Mouse (Mus musculus) stomach, embryonic 16.5 days (tissue): ENCODE data around the gene Gar1. TPM values are rescaled to one million over a fixed set of nuclear protein-coding genes. Genes with fewer than 3 reads are reported as not detected.

ENCODE experiments used
- ATAC-seq: fragments of 200-750 bp; cut with Nextera tagmentation; 2 replicates; pipeline ENCODE4 v1.8.0; 2017; ENCODE audit warnings: moderate number of reproducible peaks, moderate TSS enrichment; ENCODE audit not compliant: insufficient read depth, low FRiP score
- H3K27ac ChIP-seq: fragments of 300-500 bp; sonication (generic); 2 replicates; pipeline ENCODE4 v1.5.1; 2014; ENCODE audit warnings: low read length
- H3K27me3 ChIP-seq: fragments of 300-500 bp; sonication (generic); 2 replicates; pipeline ENCODE4 v1.6.1; 2014; ENCODE audit warnings: low read length, control low read depth, mixed read lengths; ENCODE audit not compliant: control insufficient read depth, insufficient read depth
- H3K36me3 ChIP-seq: fragments of 300-500 bp; sonication (generic); 2 replicates; pipeline ENCODE4 v1.6.1; 2014; ENCODE audit warnings: low read length; ENCODE audit not compliant: control insufficient read depth, insufficient read depth
- H3K4me1 ChIP-seq: fragments of 300-500 bp; sonication (generic); 2 replicates; pipeline ENCODE4 v1.6.1; 2014; ENCODE audit warnings: low read length, control low read depth, mixed read lengths; ENCODE audit not compliant: control insufficient read depth, insufficient read depth
- H3K4me2 ChIP-seq: fragments of 300-500 bp; sonication (generic); 2 replicates; pipeline ENCODE4 v1.6.1; 2014; ENCODE audit warnings: low read depth, low read length, mixed read lengths
- H3K4me3 ChIP-seq: fragments of 300-500 bp; sonication (generic); replicated peaks from 2 replicates; pipeline ENCODE4 v1.5.1; 2014; ENCODE audit warnings: mild to moderate bottlenecking, low read length
- H3K9ac ChIP-seq: fragments of 300-500 bp; sonication (generic); 2 replicates; pipeline ENCODE4 v1.6.1; 2014; ENCODE audit warnings: low read length
- H3K9me3 ChIP-seq: fragments of 300-500 bp; sonication (generic); replicated peaks from 2 replicates; pipeline ENCODE4 v1.6.1; 2016; ENCODE audit warnings: low read length, control low read depth; ENCODE audit not compliant: control insufficient read depth
- WGBS: fragments of 180-500 bp; shearing (Covaris S2); extraction: QIAGEN DNeasy Blood & Tissue Kit; methylation state at CpG from one replicate; pipeline ENCODE4 v1.1.7; 2014; 5-methylcytosine and 5-hydroxymethylcytosine counted together
- polyA plus RNA-seq: library from polyadenylated mRNA; unstranded; fragments of >200 nt; fragmentation: Nextera tagmentation; extraction: Ambion mirVana; gene quantifications from 2 replicates; pipeline ENCODE4 v1.2.1, GENCODE M21; 2015

Gar1 gene
- 42.9 and 44.5 TPM in 2 replicates for polyA plus RNA-seq

- peak within 1 kb of the TSS; percentile 91 for H3K4me3 ChIP-seq
- H3K9ac ChIP-seq: peak within 1 kb of the TSS; percentile 89
- no peaks in the 10 kb centered on the region for H3K36me3 ChIP-seq
- H3K27me3 ChIP-seq: no peaks in the 10 kb centered on the region
- H3K4me1 ChIP-seq: peaks cover 16% of the 10 kb centered on the region
- peak; percentile 88 for ATAC-seq
- peak within 1 kb of the TSS; percentile 85 for H3K27ac ChIP-seq
- H3K9me3 ChIP-seq: no peaks in the 10 kb centered on the region
- WGBS: under 1% methylated on average over 60 of the region's 60 CpGs
- peak within 1 kb of the TSS; percentile 90 for H3K4me2 ChIP-seq
These were observed at the start of gene Gar1 for GRCm38 (mm10) chr3:129831035-129831568. Gene Gar1, minus strand, starts transcription at chr3:129831396.

DNA sequence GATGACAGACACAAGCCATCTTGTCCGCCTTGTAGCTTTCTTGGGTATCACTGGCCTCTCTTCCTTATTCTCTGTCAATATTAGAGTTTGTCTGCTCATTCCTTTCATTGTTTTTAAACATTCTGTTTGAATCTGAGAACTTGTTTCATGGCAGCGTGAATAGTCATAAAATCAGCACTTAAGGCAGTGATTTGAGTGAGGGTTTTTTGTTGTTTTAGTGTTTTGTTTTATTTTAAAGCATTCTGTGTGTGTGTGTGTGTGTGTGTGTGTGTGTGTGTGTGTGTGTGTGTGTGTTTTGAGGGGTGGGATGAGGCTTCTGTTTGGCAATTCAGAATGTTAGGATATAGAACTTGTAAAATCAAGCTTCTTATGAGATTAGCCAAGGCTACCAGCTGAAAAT is 48.7 kb upstream of the Gar1 start:
- Histone ChIP-seq H3K27me3 (0 out of 2 replicates have a peak, but pooled peaks cover 4% of the 10 kb centered on the region), H3K4me1 (no peaks in the 10 kb centered on the region; the same call in 1 of the 2 replicates), H3K9ac (no peak overlapping the region), H3K36me3 (no peaks in the 10 kb centered on the region), H3K4me2 (peak overlapping the region; percentile 94), H3K4me3 (peak overlapping the region; percentile 68), H3K9me3 (no peaks in the 10 kb centered on the region), H3K27ac (no peak overlapping the region)
- 70% methylated on average over 2 of the region's 2 CpGs for WGBS
- ATAC-seq: no peak

DNA sequence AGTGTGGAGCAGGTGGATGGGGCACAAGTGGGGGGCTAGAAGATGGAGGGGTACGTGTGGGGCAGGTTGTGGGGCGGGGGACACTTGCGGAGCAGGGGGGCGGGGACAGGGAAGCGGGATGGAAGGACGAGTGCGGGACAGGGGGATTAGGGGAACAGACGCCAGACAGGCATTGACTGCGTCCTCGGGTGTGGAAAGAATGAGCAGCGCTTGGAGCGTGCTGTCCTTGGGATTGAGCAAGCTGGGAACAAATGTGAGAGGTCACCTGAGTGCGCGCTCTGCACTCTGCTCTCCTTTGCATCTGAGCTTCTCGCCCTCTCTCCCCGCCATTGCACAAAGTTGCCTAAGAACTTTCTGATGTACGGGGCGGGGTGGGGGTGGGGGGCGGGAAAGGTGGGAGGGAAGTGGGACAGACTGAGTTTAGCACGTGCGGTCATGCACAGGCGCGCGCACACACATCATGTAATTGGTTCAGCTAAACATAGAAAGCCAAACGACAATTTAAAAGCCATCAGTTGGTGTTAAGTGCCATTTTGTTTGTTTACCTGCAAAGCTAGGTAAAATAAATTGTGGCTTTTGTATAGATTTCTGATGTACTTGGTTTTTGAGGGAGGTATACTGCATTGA is 48.0 kb upstream of the Gar1 start:
- WGBS: 1% methylated on average over 23 of the region's 25 CpGs
- Histone ChIP-seq H3K4me3 (peak overlapping the region; percentile 68), H3K27ac (peak overlapping the region; percentile 75), H3K27me3 (0 out of 2 replicates have a peak, but pooled peaks cover 4% of the 10 kb centered on the region), H3K9me3 (no peaks in the 10 kb centered on the region), H3K4me2 (peak overlapping the region; percentile 94), H3K36me3 (no peaks in the 10 kb centered on the region), H3K4me1 (no peaks in the 10 kb centered on the region; the same call in 1 of the 2 replicates), H3K9ac (peak overlapping the region; percentile 90)
- peak; percentile 77 for ATAC-seq

DNA sequence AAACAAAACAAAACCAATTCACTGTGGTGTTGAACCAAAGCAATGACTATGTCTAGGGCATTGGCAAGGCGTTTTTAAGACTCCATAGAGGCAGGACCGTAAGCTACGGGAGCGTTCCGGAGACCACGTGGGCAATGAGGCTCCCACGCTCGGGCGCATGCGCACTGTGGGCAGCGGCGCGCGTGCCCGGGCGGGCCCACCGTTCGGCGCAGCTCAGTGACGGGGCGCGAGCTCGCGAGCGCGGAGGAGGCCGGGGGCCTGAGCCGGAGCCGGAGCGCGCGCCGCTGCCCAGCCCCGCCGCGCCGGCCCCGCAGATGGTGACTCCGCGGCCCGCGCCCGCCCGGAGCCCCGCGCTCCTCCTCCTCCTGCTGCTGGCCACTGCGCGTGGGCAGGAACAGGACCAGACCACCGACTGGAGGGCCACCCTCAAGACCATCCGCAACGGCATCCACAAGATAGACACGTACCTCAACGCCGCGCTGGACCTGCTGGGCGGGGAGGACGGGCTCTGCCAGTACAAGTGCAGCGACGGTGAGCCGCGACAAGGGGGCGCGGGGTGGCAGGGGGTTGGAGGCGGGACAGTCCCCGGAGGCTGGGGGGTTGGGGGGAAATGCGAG is 47.3 kb upstream of the Gar1 start, which contains the start of gene Pla2g12a:
Gene Pla2g12a, plus strand, starts transcription at position 202 of the 617 bp plus-strand sequence.
- H3K4me3 ChIP-seq: peak within 1 kb of the TSS; percentile 68
- peak within 1 kb of the TSS; percentile 75 for H3K27ac ChIP-seq
- under 1% methylated on average over 53 of the region's 66 CpGs for WGBS
- H3K9me3 ChIP-seq: no peaks in the 10 kb centered on the region
- peak within 1 kb of the TSS; percentile 94 for H3K4me2 ChIP-seq
- H3K9ac ChIP-seq: peak within 1 kb of the TSS; percentile 90
- no peaks in the 10 kb centered on the region; the same call in 1 of the 2 replicates for H3K4me1 ChIP-seq
- 0 out of 2 replicates have a peak, but pooled peaks cover 4% of the 10 kb centered on the region for H3K27me3 ChIP-seq
- H3K36me3 ChIP-seq: no peaks in the 10 kb centered on the region
- peak; percentile 88 for ATAC-seq

DNA sequence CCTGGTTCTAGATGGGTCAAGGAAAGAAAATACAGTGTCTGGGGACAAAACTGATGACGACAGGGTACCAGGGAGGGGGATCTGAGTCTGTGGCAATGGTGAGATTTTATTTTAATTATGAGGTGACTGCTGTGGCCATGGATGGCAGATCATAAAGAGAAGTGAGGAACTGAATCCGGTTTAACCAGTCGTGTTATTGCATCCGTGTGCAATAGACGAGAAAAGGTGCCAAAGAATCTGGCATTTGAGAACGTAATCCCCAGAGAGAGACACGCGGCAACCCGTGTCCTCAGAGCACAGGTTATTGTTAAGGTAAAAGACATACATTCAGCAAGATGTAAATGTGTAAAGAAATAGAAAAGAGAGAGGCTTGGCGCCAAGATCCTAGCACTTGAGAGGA is 46.1 kb upstream of the Gar1 start:
- 80% methylated on average over 10 of the region's 10 CpGs for WGBS
- Histone ChIP-seq H3K9ac (no peak overlapping the region), H3K4me3 (no peak overlapping the region), H3K36me3 (no peaks in the 10 kb centered on the region), H3K9me3 (no peaks in the 10 kb centered on the region), H3K4me2 (no peak overlapping the region), H3K4me1 (no peaks in the 10 kb centered on the region; the same call in 1 of the 2 replicates), H3K27ac (peak overlapping the region; percentile 44), H3K27me3 (0 out of 2 replicates have a peak, but pooled peaks cover 4% of the 10 kb centered on the region)
- no peak for ATAC-seq

- H3K27me3 ChIP-seq: no peaks in the 10 kb centered on the region
- no peak overlapping the region for H3K4me3 ChIP-seq
- H3K4me2 ChIP-seq: no peak overlapping the region
- H3K4me1 ChIP-seq: no peaks in the 10 kb centered on the region
- no peaks in the 10 kb centered on the region for H3K9me3 ChIP-seq
- 40% methylated on average over 14 of the region's 14 CpGs for WGBS
- no peak overlapping the region for H3K27ac ChIP-seq
- H3K9ac ChIP-seq: no peak overlapping the region
- no peak for ATAC-seq
- no peaks in the 10 kb centered on the region for H3K36me3 ChIP-seq
These were observed 32.5 kb upstream of the Gar1 start for GRCm38 (mm10) chr3:129863698-129864097.

GRCm38 (mm10) chr3:129862592-129862991 is 31.4 kb upstream of the Gar1 start:
- no peak for ATAC-seq
- Histone ChIP-seq H3K4me2 (no peak overlapping the region), H3K4me3 (no peak overlapping the region), H3K27ac (no peak overlapping the region), H3K9me3 (no peaks in the 10 kb centered on the region), H3K4me1 (no peaks in the 10 kb centered on the region), H3K36me3 (no peaks in the 10 kb centered on the region), H3K27me3 (no peaks in the 10 kb centered on the region), H3K9ac (no peak overlapping the region)
- WGBS: 72% methylated on average over 2 of the region's 2 CpGs

GRCm38 (mm10) chr3:129846846-129847245 is 15.7 kb upstream of the Gar1 start:
- no peak overlapping the region for H3K27ac ChIP-seq
- H3K27me3 ChIP-seq: no peaks in the 10 kb centered on the region
- H3K4me1 ChIP-seq: no peaks in the 10 kb centered on the region
- WGBS: 77% methylated on average over 7 of the region's 7 CpGs
- no peak overlapping the region for H3K4me2 ChIP-seq
- ATAC-seq: no peak
- H3K9me3 ChIP-seq: no peaks in the 10 kb centered on the region
- no peak overlapping the region for H3K9ac ChIP-seq
- no peaks in the 10 kb centered on the region for H3K36me3 ChIP-seq
- no peak overlapping the region for H3K4me3 ChIP-seq

- no peaks in the 10 kb centered on the region for H3K36me3 ChIP-seq
- no peaks in the 10 kb centered on the region for H3K27me3 ChIP-seq
- no peak overlapping the region for H3K27ac ChIP-seq
- ATAC-seq: no peak
- WGBS: 68% methylated on average over 2 of the region's 2 CpGs
- no peak overlapping the region for H3K4me2 ChIP-seq
- H3K9me3 ChIP-seq: no peaks in the 10 kb centered on the region
- H3K4me1 ChIP-seq: no peaks in the 10 kb centered on the region
- H3K9ac ChIP-seq: no peak overlapping the region
- H3K4me3 ChIP-seq: no peak overlapping the region
These were observed 14.7 kb upstream of the Gar1 start for GRCm38 (mm10) chr3:129845868-129846267.
